Mouse (Mus musculus): ENCODE results near the gene Trp53rka.

DNA sequence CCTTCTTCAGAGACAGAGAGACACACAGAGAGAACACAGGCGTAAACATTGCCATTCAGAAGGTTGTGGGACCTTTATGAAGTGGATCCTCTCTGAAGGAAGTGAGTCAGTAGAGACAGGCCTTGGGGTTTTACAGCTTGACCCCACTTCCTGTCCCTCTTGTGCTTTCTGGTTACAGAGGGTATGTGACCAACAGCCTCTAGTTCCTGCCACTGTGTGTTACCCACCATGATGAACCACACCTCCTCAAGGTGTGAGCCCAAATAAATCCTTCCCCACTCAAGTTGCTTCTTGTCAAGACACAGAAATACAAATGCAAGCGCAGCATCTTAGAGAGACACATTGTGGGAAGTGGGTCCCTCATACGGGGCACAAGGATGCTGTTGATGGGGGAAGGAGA lies 47.9 kb upstream of the Trp53rka start:
- no peak for TF ChIP-seq CTCF (IDR thresholded peaks at IDR 0.05; ENCODE audit: low read depth)
- no peak for TF ChIP-seq EP300 (optimal IDR thresholded peaks at IDR 0.05)

All from stomach, postnatal 0 days (tissue).